Mouse (Mus musculus) neural tube, embryonic 15.5 days (tissue): ENCODE measurements around the gene Map1b. TPM values are rescaled to one million over a fixed set of nuclear protein-coding genes. Genes with fewer than 3 reads are reported as not detected.

ENCODE experiments used
- ATAC-seq: fragments of 200-750 bp; cut with Nextera tagmentation; 2 replicates; pipeline ENCODE4 v1.8.0; 2017; ENCODE audit warnings: mild to moderate bottlenecking, moderate TSS enrichment, moderate library complexity; ENCODE audit not compliant: low FRiP score
- H3K27ac ChIP-seq: fragments of 300-500 bp; sonication (generic); replicated peaks from 2 replicates; pipeline ENCODE4 v1.5.1; 2015; ENCODE audit warnings: mild to moderate bottlenecking, inconsistent platforms
- H3K27me3 ChIP-seq: fragments of 300-500 bp; sonication (generic); replicated peaks from 2 replicates; pipeline ENCODE4 v1.6.1; 2015; ENCODE audit warnings: inconsistent platforms
- H3K36me3 ChIP-seq: fragments of 300-500 bp; sonication (generic); 2 replicates; pipeline ENCODE4 v1.6.1; 2015; ENCODE audit warnings: inconsistent platforms
- H3K4me1 ChIP-seq: fragments of 300-500 bp; sonication (generic); 2 replicates; pipeline ENCODE4 v1.6.1; 2015; ENCODE audit warnings: inconsistent platforms
- H3K4me2 ChIP-seq: fragments of 300-500 bp; sonication (generic); 2 replicates; pipeline ENCODE4 v1.6.1; 2015; ENCODE audit warnings: inconsistent platforms, mild to moderate bottlenecking, moderate library complexity
- H3K4me3 ChIP-seq: fragments of 300-500 bp; sonication (generic); replicated peaks from 2 replicates; pipeline ENCODE4 v1.5.1; 2015; ENCODE audit warnings: mild to moderate bottlenecking, inconsistent platforms
- H3K9ac ChIP-seq: fragments of 300-500 bp; sonication (generic); replicated peaks from 2 replicates; pipeline ENCODE4 v1.6.1; 2015; ENCODE audit warnings: mild to moderate bottlenecking, inconsistent platforms
- H3K9me3 ChIP-seq: fragments of 300-500 bp; sonication (generic); replicated peaks from 2 replicates; pipeline ENCODE4 v1.6.1; 2016; ENCODE audit warnings: inconsistent platforms
- WGBS: fragments of 180-500 bp; shearing (Covaris S2); methylation state at CpG from one replicate; pipeline ENCODE4 v1.1.7; 2015; ENCODE audit warnings: mixed read lengths; 5-methylcytosine and 5-hydroxymethylcytosine counted together
- polyA plus RNA-seq: library from polyadenylated mRNA; unstranded; fragments of >200 nt; fragmentation: Nextera tagmentation; extraction: Ambion mirVana; gene quantifications from 2 replicates; pipeline ENCODE4 v1.2.1, GENCODE M21; 2015

Map1b gene
- polyA plus RNA-seq, 1 experiment from 2014 or later, result 1,697 TPM

DNA sequence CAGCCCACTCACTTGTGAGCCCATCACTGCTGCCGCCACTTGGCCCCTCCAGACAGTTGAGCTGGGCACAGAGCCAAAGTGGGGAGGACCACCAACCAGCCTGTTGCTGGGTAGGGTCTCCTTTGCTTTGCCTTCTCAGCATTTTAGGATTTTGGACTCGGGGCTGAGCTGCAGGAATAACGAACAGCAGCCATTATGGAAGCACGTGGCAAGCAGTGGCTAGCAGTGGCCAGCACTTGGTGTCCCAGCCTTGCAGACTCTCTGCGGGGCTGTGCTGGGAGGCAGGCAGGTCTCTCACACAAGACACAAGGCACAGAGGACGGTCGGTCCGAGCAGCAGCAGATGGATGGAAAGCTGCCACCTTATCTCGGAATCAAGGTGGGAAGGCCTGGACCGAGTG is 31.4 kb downstream of the Map1b start:
- peaks cover 20% of the 10 kb centered on the region for H3K36me3 ChIP-seq
- peaks cover 51% of the 10 kb centered on the region for H3K4me1 ChIP-seq
- no peak overlapping the region for H3K4me2 ChIP-seq
- H3K27me3 ChIP-seq, result no peaks in the 10 kb centered on the region
- H3K27ac ChIP-seq, result no peak overlapping the region
- no peak for ATAC-seq
- WGBS, result 67% methylated on average over 10 of the region's 10 CpGs
- no peak overlapping the region for H3K4me3 ChIP-seq
- no peak overlapping the region for H3K9ac ChIP-seq
- H3K9me3 ChIP-seq, result no peaks in the 10 kb centered on the region

DNA sequence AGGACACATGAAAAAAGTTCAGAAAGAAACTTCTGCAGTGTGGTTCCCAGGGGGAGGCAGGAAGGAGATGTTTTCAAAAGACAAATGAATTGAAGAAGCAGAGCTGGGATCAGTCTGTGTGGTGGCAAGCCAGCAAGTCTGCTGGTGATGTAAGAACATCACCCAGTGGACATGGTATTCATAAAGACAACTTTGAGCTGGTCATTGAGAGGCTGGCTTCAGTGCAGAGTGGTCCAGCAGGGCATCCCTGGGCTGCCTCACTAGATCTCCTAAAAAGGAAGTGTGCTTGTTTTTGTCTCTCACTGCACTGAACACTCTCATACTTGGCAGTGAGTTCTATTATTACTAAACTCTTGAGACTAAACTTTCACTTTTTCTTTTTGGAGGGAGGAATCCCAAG is 32.9 kb downstream of the Map1b start:
- H3K27ac ChIP-seq, result no peak overlapping the region
- H3K4me2 ChIP-seq, result no peak overlapping the region
- peaks cover 45% of the 10 kb centered on the region for H3K4me1 ChIP-seq
- peaks cover 22% of the 10 kb centered on the region for H3K36me3 ChIP-seq
- no peak for ATAC-seq
- H3K27me3 ChIP-seq, result no peaks in the 10 kb centered on the region
- H3K9me3 ChIP-seq, result no peaks in the 10 kb centered on the region
- no peak overlapping the region for H3K4me3 ChIP-seq
- H3K9ac ChIP-seq, result no peak overlapping the region

DNA sequence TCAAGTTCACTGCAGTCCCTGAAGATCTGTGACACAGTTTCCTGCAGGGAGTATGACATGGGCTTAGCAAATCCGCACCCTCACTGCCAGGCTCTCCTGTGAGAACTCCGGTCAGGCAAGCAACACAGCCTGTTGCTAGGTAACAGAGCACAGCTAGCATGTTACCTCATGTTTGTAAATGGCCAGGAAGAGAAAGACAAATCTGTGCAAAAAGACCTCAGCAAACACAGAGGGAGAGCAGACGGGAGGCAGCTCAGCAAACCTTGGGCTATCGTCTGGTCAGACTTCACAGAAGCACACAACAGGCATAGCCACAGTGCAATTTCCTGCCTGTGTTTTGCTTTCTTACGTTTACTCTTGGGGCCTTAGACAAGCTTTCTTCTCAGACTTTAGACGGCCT is 40.9 kb downstream of the Map1b start:
- 2% methylated on average over 6 of the region's 6 CpGs for WGBS
- Histone ChIP-seq H3K4me1 (peaks cover 28% of the 10 kb centered on the region), H3K36me3 (peaks cover 13% of the 10 kb centered on the region; the same call in 1 of the 2 replicates), H3K27me3 (no peaks in the 10 kb centered on the region), H3K4me2 (peak overlapping the region; percentile 19), H3K9ac (no peak overlapping the region; the same call in 1 of the 2 replicates), H3K4me3 (no peak overlapping the region; the same call in 1 of the 2 replicates), H3K27ac (peak overlapping the region; percentile 69), H3K9me3 (no peaks in the 10 kb centered on the region)
- ATAC-seq, result peak; percentile 60; the same call in 1 of the 2 replicates

DNA sequence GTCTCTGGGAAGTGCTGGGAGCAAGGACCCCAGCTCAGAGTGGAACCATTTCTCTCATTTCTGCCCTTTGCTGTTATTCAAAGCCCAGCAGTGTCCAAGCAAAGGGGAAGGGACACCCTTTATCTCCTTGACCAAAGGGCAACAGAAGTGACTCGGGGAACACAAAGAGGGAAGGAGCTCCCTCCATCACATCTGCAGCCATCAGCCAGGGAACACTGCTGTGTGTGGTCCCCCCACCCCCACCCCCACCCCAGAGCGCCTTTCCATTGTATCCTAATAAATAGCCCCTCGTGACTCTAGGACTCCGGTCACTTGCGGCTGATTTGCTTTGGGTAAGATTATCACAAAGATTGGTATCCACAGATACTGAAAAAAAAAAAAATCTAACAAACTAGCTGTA is 41.3 kb downstream of the Map1b start:
- H3K4me1 ChIP-seq, result peaks cover 33% of the 10 kb centered on the region
- 5% methylated on average over 5 of the region's 5 CpGs for WGBS
- H3K27ac ChIP-seq, result peak overlapping the region; percentile 69
- ATAC-seq, result no peak
- no peak overlapping the region for H3K4me3 ChIP-seq
- H3K9ac ChIP-seq, result no peak overlapping the region
- no peaks in the 10 kb centered on the region for H3K9me3 ChIP-seq
- peak overlapping the region; percentile 19 for H3K4me2 ChIP-seq
- H3K36me3 ChIP-seq, result peaks cover 13% of the 10 kb centered on the region; the same call in 1 of the 2 replicates
- no peaks in the 10 kb centered on the region for H3K27me3 ChIP-seq

DNA sequence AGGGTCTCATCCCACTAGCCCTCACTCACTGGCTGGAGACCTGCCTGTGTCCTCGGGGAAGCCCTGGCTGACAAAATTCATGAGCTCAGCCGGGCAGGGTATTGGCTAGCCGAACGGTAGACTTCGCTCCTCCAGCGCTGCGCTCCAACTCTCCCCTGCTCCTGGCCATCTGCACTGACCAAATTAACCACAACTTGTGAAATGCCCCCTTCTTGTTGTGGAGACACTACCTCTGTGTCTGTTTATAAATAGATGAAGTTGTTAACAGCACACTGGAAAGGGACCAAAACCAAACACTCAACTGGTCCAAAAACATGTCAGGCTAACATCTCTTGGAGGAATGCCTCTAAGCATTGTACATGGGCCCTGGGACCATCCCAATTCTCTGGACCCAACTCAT is 42.2 kb downstream of the Map1b start:
- WGBS, result 64% methylated on average over 7 of the region's 7 CpGs
- Histone ChIP-seq H3K9me3 (no peaks in the 10 kb centered on the region), H3K27ac (no peak overlapping the region), H3K4me2 (no peak overlapping the region), H3K9ac (no peak overlapping the region), H3K4me1 (peaks cover 41% of the 10 kb centered on the region), H3K36me3 (peaks cover 5% of the 10 kb centered on the region; the same call in 1 of the 2 replicates), H3K27me3 (no peaks in the 10 kb centered on the region), H3K4me3 (no peak overlapping the region)
- ATAC-seq, result no peak

DNA sequence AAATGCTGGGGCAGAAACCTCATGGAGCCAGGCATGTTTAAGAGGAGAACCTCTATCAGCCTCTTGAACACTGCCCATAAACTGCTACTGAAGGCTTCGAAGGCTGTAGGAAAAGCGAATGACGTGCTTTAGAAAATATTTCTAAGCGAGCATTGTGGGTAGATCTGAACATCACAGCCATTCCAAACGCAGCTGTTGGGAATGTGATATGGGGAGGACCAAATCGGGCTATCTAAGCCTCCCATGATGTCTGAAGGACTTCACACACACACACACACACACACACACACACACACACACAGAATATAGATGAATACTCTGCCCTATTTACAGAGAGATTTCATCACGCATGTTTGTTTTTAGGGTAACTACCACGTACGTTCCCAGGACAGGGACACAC is 44.3 kb downstream of the Map1b start:
- H3K4me3 ChIP-seq, result no peak overlapping the region
- ATAC-seq, result no peak
- no peak overlapping the region for H3K27ac ChIP-seq
- WGBS, result 92% methylated on average over 9 of the region's 9 CpGs
- H3K36me3 ChIP-seq, result peaks cover 5% of the 10 kb centered on the region; the same call in 1 of the 2 replicates
- peaks cover 52% of the 10 kb centered on the region for H3K4me1 ChIP-seq
- H3K9me3 ChIP-seq, result no peaks in the 10 kb centered on the region
- H3K4me2 ChIP-seq, result no peak overlapping the region
- no peaks in the 10 kb centered on the region for H3K27me3 ChIP-seq
- H3K9ac ChIP-seq, result no peak overlapping the region

DNA sequence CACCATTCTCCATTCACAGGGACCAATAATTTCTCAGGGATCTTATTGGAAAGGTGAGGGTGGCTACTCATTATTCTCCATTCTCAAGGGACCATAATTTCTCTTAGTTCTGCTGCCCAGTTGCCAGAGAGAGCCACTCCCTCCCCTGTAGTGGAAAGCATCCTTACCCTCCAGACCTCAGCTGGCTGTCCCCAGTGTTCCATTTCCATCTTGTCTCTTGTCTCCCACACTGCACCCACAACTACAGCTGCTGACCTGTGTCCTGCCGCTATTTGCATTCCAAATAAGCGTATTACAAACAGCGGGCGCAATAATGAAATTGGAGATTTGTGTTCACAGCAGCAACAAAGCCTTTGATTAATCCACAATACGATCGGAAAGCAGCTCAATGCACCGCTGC is 46.3 kb downstream of the Map1b start:
- peaks cover 5% of the 10 kb centered on the region; the same call in 1 of the 2 replicates for H3K36me3 ChIP-seq
- no peak overlapping the region for H3K9ac ChIP-seq
- H3K9me3 ChIP-seq, result no peaks in the 10 kb centered on the region
- peaks cover 51% of the 10 kb centered on the region for H3K4me1 ChIP-seq
- WGBS, result 24% methylated on average over 7 of the region's 7 CpGs
- no peak overlapping the region for H3K27ac ChIP-seq
- no peak overlapping the region for H3K4me2 ChIP-seq
- no peak overlapping the region for H3K4me3 ChIP-seq
- H3K27me3 ChIP-seq, result no peaks in the 10 kb centered on the region
- ATAC-seq, result no peak

DNA sequence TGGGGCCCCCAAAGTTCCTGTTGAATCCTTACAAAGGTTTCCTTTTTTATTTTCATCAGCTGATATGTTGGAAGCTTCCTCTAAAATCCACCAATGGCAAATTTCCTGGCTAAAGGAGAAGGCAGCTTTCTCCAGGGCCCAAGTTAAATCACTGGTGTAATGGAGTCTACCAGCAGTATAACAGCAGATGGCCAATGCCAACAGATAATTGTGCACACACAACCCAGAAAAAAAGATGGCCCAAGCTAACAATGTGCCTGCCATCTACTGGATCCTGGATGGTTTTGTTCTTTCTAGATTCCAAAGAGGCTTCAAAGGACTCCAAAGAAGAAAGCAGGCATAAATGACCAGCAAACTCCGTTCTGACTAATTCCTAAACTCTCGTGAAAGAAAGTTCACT is 48.1 kb downstream of the Map1b start:
- H3K4me3 ChIP-seq, result no peak overlapping the region
- peaks cover 5% of the 10 kb centered on the region; the same call in 1 of the 2 replicates for H3K36me3 ChIP-seq
- no peak overlapping the region for H3K9ac ChIP-seq
- H3K4me1 ChIP-seq, result peaks cover 46% of the 10 kb centered on the region
- WGBS, result 52% methylated on average over 2 of the region's 2 CpGs
- no peaks in the 10 kb centered on the region for H3K27me3 ChIP-seq
- no peak overlapping the region; the same call in 1 of the 2 replicates for H3K27ac ChIP-seq
- H3K9me3 ChIP-seq, result no peaks in the 10 kb centered on the region
- no peak overlapping the region for H3K4me2 ChIP-seq
- ATAC-seq, result no peak

DNA sequence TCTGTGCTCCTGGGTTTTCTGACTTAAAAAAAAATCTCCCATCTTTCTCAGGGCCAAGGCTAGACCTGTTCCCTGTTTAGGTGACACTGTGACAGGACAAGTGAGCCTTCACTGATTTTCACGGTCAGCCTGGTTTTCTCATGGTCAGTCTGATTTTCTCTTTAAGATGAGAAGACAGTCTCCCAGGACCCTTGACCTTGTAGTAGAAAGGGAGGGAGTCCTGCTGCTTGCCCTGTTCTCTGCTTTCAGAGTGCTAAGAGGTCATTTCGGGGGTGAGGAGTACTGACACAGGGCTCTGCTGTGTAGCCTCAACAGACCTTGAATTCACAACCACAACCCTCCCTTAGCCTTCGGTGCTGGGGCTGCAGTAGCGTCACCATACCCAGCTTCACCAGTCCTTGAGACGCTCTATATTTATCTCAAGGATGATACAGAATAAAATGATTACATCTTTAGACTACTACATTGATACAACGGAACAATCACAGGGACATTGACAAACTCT is 49.5 kb downstream of the Map1b start:
- H3K4me3 ChIP-seq, result no peak overlapping the region
- no peak overlapping the region for H3K4me2 ChIP-seq
- no peak overlapping the region for H3K27ac ChIP-seq
- no peaks in the 10 kb centered on the region for H3K9me3 ChIP-seq
- no peaks in the 10 kb centered on the region for H3K27me3 ChIP-seq
- no peak overlapping the region for H3K9ac ChIP-seq
- WGBS, result 47% methylated on average over 6 of the region's 6 CpGs
- peaks cover 46% of the 10 kb centered on the region for H3K4me1 ChIP-seq
- ATAC-seq, result no peak
- H3K36me3 ChIP-seq, result peaks cover 5% of the 10 kb centered on the region; the same call in 1 of the 2 replicates

DNA sequence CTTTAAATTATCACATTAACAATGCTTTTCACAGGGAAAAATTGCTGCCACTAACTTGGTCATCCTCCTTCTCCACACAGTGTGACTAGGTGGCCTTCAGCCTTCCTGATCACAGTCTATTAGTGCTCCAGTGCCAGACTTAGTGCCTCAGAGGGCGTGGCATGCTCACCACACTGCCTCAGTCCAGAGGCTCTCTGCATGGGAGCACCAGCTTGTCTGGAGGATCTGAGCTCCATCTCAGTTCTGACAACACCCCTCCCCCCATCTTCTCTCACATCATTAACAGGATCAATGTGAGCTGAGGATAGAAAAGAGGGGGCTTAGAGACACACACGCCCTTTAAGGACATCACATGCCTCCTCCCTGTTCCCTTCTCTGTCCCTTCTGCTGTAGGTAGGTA is 50.3 kb downstream of the Map1b start:
- no peak for ATAC-seq
- Histone ChIP-seq H3K4me1 (peaks cover 46% of the 10 kb centered on the region), H3K9me3 (no peaks in the 10 kb centered on the region), H3K4me2 (no peak overlapping the region), H3K36me3 (peaks cover 11% of the 10 kb centered on the region; the same call in 1 of the 2 replicates), H3K9ac (no peak overlapping the region), H3K27me3 (no peaks in the 10 kb centered on the region), H3K4me3 (no peak overlapping the region), H3K27ac (no peak overlapping the region)
- 56% methylated on average over 2 of the region's 2 CpGs for WGBS

DNA sequence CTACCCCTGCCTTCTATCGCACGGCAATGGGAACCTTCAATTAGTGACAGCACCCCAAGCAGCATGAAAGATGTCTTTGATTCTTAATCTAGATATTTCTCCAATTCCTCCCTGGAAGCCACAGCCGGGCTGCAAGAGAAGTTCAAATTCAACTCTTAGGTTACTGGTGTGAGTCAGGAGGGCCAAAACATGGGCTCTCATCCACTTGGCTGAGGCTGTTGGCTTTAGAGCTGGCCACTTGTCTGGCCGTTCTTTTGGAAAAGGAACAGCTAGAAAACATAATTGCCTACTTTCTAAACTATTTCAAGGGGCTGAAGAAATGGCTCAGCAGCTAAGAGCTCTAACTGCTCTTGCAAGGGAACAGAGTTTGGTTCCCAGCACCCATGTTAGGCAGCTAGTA is 51.8 kb downstream of the Map1b start:
- ATAC-seq, result no peak
- Histone ChIP-seq H3K4me2 (no peak overlapping the region), H3K4me3 (no peak overlapping the region), H3K9ac (no peak overlapping the region), H3K4me1 (peaks cover 37% of the 10 kb centered on the region), H3K27ac (no peak overlapping the region), H3K9me3 (no peaks in the 10 kb centered on the region), H3K27me3 (no peaks in the 10 kb centered on the region), H3K36me3 (peaks cover 17% of the 10 kb centered on the region; the same call in 1 of the 2 replicates)
- WGBS, result 71% methylated on average over 4 of the region's 4 CpGs

DNA sequence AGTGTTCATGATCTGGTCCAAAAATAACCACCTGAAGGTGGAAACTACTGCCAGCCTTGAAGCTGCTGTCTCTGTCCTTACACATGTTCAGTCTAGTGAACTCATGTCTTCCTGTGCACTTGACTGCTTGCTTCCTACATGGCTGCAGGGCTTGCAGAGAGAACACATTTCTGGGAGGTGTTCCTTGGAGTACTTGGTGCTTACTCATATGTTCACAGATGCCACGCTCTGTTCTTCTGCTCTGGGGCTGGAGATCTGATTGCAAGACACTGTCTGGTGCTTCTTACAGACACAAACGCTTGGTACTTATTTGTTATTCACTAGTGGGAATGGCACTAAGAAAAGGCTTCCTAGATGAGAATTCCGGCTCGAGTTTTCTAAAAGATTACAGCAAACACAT is 54.5 kb downstream of the Map1b start:
- peaks cover 17% of the 10 kb centered on the region; the same call in 1 of the 2 replicates for H3K36me3 ChIP-seq
- H3K4me3 ChIP-seq, result no peak overlapping the region
- H3K4me2 ChIP-seq, result no peak overlapping the region
- H3K27ac ChIP-seq, result no peak overlapping the region
- no peak overlapping the region for H3K9ac ChIP-seq
- H3K4me1 ChIP-seq, result peaks cover 32% of the 10 kb centered on the region
- 93% methylated on average over 4 of the region's 4 CpGs for whole genome bisulfite sequencing
- no peak for ATAC-seq
- no peaks in the 10 kb centered on the region for H3K9me3 ChIP-seq
- H3K27me3 ChIP-seq, result no peaks in the 10 kb centered on the region
